Mouse (Mus musculus) frontal cortex, adult (tissue): ENCODE measurements around the gene Mfsd2b.

Experiments
- ATAC-seq: cut with Nextera tagmentation; 2 replicates; pipeline ENCODE4 v1.9.2; 2017; ENCODE audit warnings: mild to moderate bottlenecking, moderate library complexity, mixed read lengths; ENCODE audit not compliant: low TSS enrichment

Mfsd2b gene

DNA sequence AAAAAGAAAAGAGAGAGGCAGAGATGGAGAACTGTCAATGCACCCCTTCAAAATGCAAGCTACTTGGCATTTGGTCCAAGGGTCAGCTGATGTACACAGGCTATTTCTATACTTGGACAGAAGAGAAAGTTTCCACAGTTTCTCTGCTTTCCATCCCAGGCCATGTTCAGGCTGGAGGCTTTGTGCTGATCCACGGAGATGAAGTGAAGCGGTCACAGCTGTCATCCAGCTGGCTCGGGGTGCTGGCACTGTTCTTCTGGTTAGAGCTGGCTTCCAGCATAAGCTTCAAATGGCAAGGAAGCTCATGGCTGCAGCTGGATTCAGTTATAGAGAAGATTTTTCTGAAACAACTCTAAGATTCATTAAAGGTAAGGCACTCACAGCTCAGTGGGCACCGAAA lies 60.5 kb downstream of the Mfsd2b start:
- no peak for ATAC-seq
